Comparison of ENCODE assay signal across 16 mouse cellular contexts in the genomic region with DNA sequence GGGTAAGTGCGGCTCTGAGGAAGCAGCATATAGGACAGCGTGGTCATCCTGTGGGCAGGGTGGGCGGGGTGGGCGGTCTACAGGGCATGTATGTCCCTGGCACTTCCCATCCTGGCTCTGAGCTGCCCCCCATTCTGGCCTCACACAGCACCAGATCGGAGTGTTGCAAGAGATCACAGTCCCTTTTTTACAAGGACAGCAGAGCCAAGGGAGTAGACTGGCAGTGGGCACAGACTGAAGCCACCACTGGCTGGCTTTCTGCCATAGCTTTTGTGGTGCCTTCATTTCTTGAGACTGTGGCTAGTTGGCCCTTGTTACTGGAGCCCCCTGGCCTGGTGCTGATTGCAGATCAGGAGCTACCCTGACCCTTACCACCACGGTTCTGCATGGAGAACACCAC. TPM values are rescaled to one million over a fixed set of nuclear protein-coding genes. Genes with fewer than 3 reads are reported as not detected.
DNase-seq lines count a peak whose midpoint lies in the region; ATAC-seq lines count a peak whose summit lies in the region.
"Had no signal": no experiment of that assay in that cellular context is flagged by ENCODE, and none has a peak within 500 bp of the region (broad histone marks: within the 10 kb centered on the region; RNA-seq: fewer than 3 reads in every experiment).

No protein-coding gene starts in this region.

- H3K4me1 ChIP-seq in heart, embryonic 11.5 days (ENCODE audit: control insufficient read depth, insufficient read depth, low read length), result peaks cover 41% of the 10 kb centered on the region
- H3K4me1 ChIP-seq in kidney, embryonic 14.5 days (ENCODE audit: control insufficient read depth, insufficient read depth, low read length), result peaks cover 17% of the 10 kb centered on the region; the same call in 1 of the 2 replicates
- peaks cover 19% of the 10 kb centered on the region for H3K4me1 ChIP-seq in midbrain, embryonic 10.5 days
- H3K4me1 ChIP-seq in midbrain, embryonic 15.5 days, result peaks cover 8% of the 10 kb centered on the region; the same call in 1 of the 2 replicates

- no peak for DNase-seq in heart, postnatal 14 days
- DNase-seq in kidney, adult 8-10 months, result no peak
- no peak for DNase-seq in midbrain, embryonic 10.5 days (ENCODE audit: low spot score)
- no peak for DNase-seq in layer of hippocampus, postnatal 10 days (ENCODE audit: low spot score in 2 of 2)
- DNase-seq: B cell, adult 2 months; cerebellum, adult 2 months; right cerebral cortex, postnatal 25 days had no signal

- H3K27me3 ChIP-seq in heart, embryonic 11.5 days (ENCODE audit: control insufficient read depth, insufficient read depth, low read length), result no peaks in the 10 kb centered on the region
- no peaks in the 10 kb centered on the region for H3K27me3 ChIP-seq in kidney, embryonic 14.5 days (ENCODE audit: control insufficient read depth, insufficient read depth, low read length)
- 0 out of 2 replicates have a peak, but pooled peaks cover under 1% of the 10 kb centered on the region for H3K27me3 ChIP-seq in midbrain, embryonic 10.5 days (ENCODE audit: low read depth, poor library complexity, severe bottlenecking)
- H3K27me3 ChIP-seq in midbrain, embryonic 15.5 days (replicated peaks), result 0 out of 2 replicates have a peak, but pooled peaks cover 4% of the 10 kb centered on the region

- intact Hi-C loops in heart, postnatal 14 days (cut with DNase I), result no loop called here

- ATAC-seq in heart, embryonic 11.5 days (replicated peaks; ENCODE audit: insufficient number of reproducible peaks, low FRiP score, low TSS enrichment), result no peak
- ATAC-seq in kidney, embryonic 14.5 days (ENCODE audit: low FRiP score, low TSS enrichment), result no peak
- ATAC-seq in midbrain, embryonic 15.5 days (replicated peaks), result no peak
- ATAC-seq in megakaryocyte progenitor cell, adult 5-6 weeks (replicated peaks; ENCODE audit: poor library complexity), result peak; percentile 73

- no peak overlapping the region for H3K4me3 ChIP-seq in heart, embryonic 11.5 days (ENCODE audit: low read depth, low read length)
- no peak overlapping the region for H3K4me3 ChIP-seq in kidney, embryonic 14.5 days (ENCODE audit: low read length)
- no peak overlapping the region for H3K4me3 ChIP-seq in midbrain, embryonic 10.5 days
- H3K4me3 ChIP-seq in midbrain, embryonic 15.5 days, result no peak overlapping the region
- H3K4me3 ChIP-seq: myocyte had no signal

- peak overlapping the region; percentile 54; the same call in 1 of the 2 replicates for H3K27ac ChIP-seq in heart, embryonic 11.5 days (ENCODE audit: low read depth, low read length)
- 0 out of 2 replicates have a peak overlapping the region, but pooled peaks have one; percentile 17 for H3K27ac ChIP-seq in kidney, embryonic 14.5 days (ENCODE audit: low read depth, low read length)
- peak overlapping the region; percentile 59; the same call in 1 of the 2 replicates for H3K27ac ChIP-seq in midbrain, embryonic 10.5 days (replicated peaks)
- H3K27ac ChIP-seq in midbrain, embryonic 15.5 days, result no peak overlapping the region
- H3K27ac ChIP-seq: macrophage had no signal

- 0 out of 2 replicates have a peak, but pooled peaks cover 4% of the 10 kb centered on the region for H3K36me3 ChIP-seq in heart, embryonic 11.5 days (ENCODE audit: control insufficient read depth, insufficient read depth, low read length)
- no peaks in the 10 kb centered on the region for H3K36me3 ChIP-seq in kidney, embryonic 14.5 days (ENCODE audit: control insufficient read depth, insufficient read depth, low read length)
- no peaks in the 10 kb centered on the region for H3K36me3 ChIP-seq in midbrain, embryonic 10.5 days
- H3K36me3 ChIP-seq in midbrain, embryonic 15.5 days (replicated peaks), result no peaks in the 10 kb centered on the region

- H3K9me3 ChIP-seq in heart, embryonic 11.5 days (replicated peaks; ENCODE audit: control insufficient read depth, low read length), result no peaks in the 10 kb centered on the region
- H3K9me3 ChIP-seq in kidney, embryonic 14.5 days (ENCODE audit: control insufficient read depth, low read length), result no peaks in the 10 kb centered on the region
- no peaks in the 10 kb centered on the region for H3K9me3 ChIP-seq in midbrain, embryonic 10.5 days (replicated peaks)
- H3K9me3 ChIP-seq in midbrain, embryonic 15.5 days, result no peaks in the 10 kb centered on the region

- 76% methylated on average over 6 of the region's 6 CpGs for WGBS in heart, embryonic 11.5 days (ENCODE audit: insufficient replicate concordance)
- 76% methylated on average over 6 of the region's 6 CpGs for WGBS in kidney, embryonic 14.5 days
- 94% methylated on average over 6 of the region's 6 CpGs for WGBS in midbrain, embryonic 10.5 days
- 89% methylated on average over 6 of the region's 6 CpGs for WGBS in midbrain, embryonic 15.5 days

- H3K4me2 ChIP-seq in heart, embryonic 11.5 days, result no peak overlapping the region
- no peak overlapping the region for H3K4me2 ChIP-seq in kidney, embryonic 14.5 days (replicated peaks; ENCODE audit: low read depth, low read length)
- H3K4me2 ChIP-seq in midbrain, embryonic 15.5 days, result no peak overlapping the region
- H3K4me2 ChIP-seq: liver, embryonic 11.5 days had no signal

- no peak overlapping the region for H3K9ac ChIP-seq in heart, embryonic 11.5 days (ENCODE audit: low read depth, low read length)
- no peak overlapping the region for H3K9ac ChIP-seq in kidney, embryonic 14.5 days (ENCODE audit: low read depth, low read length)
- no peak overlapping the region for H3K9ac ChIP-seq in midbrain, embryonic 15.5 days

RNA-seq across cellular contexts. Expression of a gene that starts 6.0 kb away (rescaled TPM):
- polyA plus RNA-seq in heart, embryonic 11.5 days (2014; fragmentation: Nextera tagmentation; extraction: Ambion mirVana), result 0.25 and 0.60 TPM in 2 replicates
- total RNA-seq in heart, postnatal 14 days (2021), result under 1 TPM in 1 of 2 experiments, not detected in 1; 0.65 TPM
- polyA plus RNA-seq in kidney, embryonic 14.5 days (2014; fragmentation: Nextera tagmentation; extraction: Ambion mirVana), result 0.60 and 0.70 TPM in 2 replicates
- polyA plus RNA-seq in midbrain, embryonic 10.5 days (2016; fragmentation: Nextera tagmentation; extraction: Ambion mirVana), result 0.75 and 2.0 TPM in 2 replicates
- polyA plus RNA-seq in midbrain, embryonic 15.5 days (2015; fragmentation: Nextera tagmentation; extraction: Ambion mirVana), result 1.9 and 2.3 TPM in 2 replicates
- 0.69 TPM in 1 of 2 replicates, not detected in the other for total RNA-seq in megakaryocyte progenitor cell, adult 5-6 weeks (2015)
- 0.62 and 2.1 TPM in 2 replicates for total RNA-seq in megakaryocyte progenitor cell, adult 5-6 weeks (2017)
- 1 to 10 TPM; 2.2 to 3.6 TPM for total RNA-seq in layer of hippocampus, postnatal 10 days (2021)
- total RNA-seq: adrenal gland, adult 2 months had no signal
- polyA plus RNA-seq: adrenal gland, adult 2 months; gonadal fat pad, adult 2 months; macrophage had no signal
